Mouse (Mus musculus) limb, embryonic 15.5 days (tissue): ENCODE data around the gene Gm7544. TPM values are rescaled to one million over a fixed set of nuclear protein-coding genes. Genes with fewer than 3 reads are reported as not detected.
"Not testable (repeated sequence)": the region's sequence is repeated elsewhere in the genome, so short reads cannot be mapped to it uniquely, and the experiment has no call there.

Source experiments
- ATAC-seq: fragments of 200-750 bp; cut with Nextera tagmentation; 2 replicates; pipeline ENCODE4 v1.8.0; 2017; ENCODE audit warnings: low read depth, moderate TSS enrichment; ENCODE audit not compliant: insufficient number of reproducible peaks, low FRiP score, low TSS enrichment
- H3K27ac ChIP-seq: fragments of 300-500 bp; sonication (generic); 2 replicates; pipeline ENCODE4 v1.5.1; 2015; ENCODE audit warnings: moderate library complexity, mild to moderate bottlenecking, inconsistent platforms
- H3K27me3 ChIP-seq: fragments of 300-500 bp; sonication (generic); 2 replicates; pipeline ENCODE4 v1.6.1; 2015; ENCODE audit warnings: inconsistent platforms
- H3K36me3 ChIP-seq: fragments of 300-500 bp; sonication (generic); 2 replicates; pipeline ENCODE4 v1.6.1; 2015; ENCODE audit warnings: inconsistent platforms
- H3K4me1 ChIP-seq: fragments of 300-500 bp; sonication (generic); 2 replicates; pipeline ENCODE4 v1.6.1; 2015; ENCODE audit warnings: inconsistent platforms
- H3K4me2 ChIP-seq: fragments of 300-500 bp; sonication (generic); 2 replicates; pipeline ENCODE4 v1.6.1; 2015; ENCODE audit warnings: mild to moderate bottlenecking, inconsistent platforms
- H3K4me3 ChIP-seq: fragments of 300-500 bp; sonication (generic); 2 replicates; pipeline ENCODE4 v1.5.1; 2015; ENCODE audit warnings: mild to moderate bottlenecking, inconsistent platforms
- H3K9ac ChIP-seq: fragments of 300-500 bp; sonication (generic); 2 replicates; pipeline ENCODE4 v1.6.1; 2015; ENCODE audit warnings: inconsistent platforms
- H3K9me3 ChIP-seq: fragments of 300-500 bp; sonication (generic); 2 replicates; pipeline ENCODE4 v1.6.1; 2016; ENCODE audit warnings: inconsistent platforms
- WGBS: fragments of 180-500 bp; shearing (Covaris S2); methylation state at CpG from one replicate; pipeline ENCODE4 v1.1.7; 2015; 5-methylcytosine and 5-hydroxymethylcytosine counted together
- polyA plus RNA-seq: library from polyadenylated mRNA; unstranded; fragments of >200 nt; fragmentation: Nextera tagmentation; extraction: Ambion mirVana; gene quantifications from 2 replicates; pipeline ENCODE4 v1.2.1, GENCODE M21; 2015

Gene Gm7544
- polyA plus RNA-seq, 1 experiment from 2014 or later, result not detected

DNA sequence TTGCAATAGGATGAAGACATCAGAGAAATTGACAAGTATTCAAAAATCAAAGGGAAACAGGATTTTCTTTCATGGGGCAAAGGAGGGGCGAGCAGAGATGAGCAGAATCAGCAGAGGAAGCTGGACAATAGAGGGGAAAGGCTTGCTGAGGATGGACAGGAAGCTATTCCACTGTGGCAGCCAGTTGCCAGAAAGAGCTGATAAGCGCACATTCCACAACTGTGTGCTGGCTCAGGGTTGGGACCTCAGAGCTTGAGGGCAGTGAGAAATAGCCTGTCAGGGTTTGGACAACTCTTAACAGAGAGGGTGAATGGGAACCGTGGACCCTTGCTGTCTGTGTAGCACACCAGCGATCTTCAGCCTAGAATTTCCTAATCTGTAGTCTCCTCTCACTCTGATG lies 16.2 kb upstream of the Gm7544 start:
- Histone ChIP-seq H3K4me2 (no peak overlapping the region), H3K27me3 (no peaks in the 10 kb centered on the region), H3K4me3 (no peak overlapping the region), H3K4me1 (no peaks in the 10 kb centered on the region), H3K36me3 (no peaks in the 10 kb centered on the region), H3K9ac (no peak overlapping the region), H3K9me3 (no peaks in the 10 kb centered on the region), H3K27ac (no peak overlapping the region)
- WGBS, result 61% methylated on average over 4 of the region's 4 CpGs
- ATAC-seq, result no peak

DNA sequence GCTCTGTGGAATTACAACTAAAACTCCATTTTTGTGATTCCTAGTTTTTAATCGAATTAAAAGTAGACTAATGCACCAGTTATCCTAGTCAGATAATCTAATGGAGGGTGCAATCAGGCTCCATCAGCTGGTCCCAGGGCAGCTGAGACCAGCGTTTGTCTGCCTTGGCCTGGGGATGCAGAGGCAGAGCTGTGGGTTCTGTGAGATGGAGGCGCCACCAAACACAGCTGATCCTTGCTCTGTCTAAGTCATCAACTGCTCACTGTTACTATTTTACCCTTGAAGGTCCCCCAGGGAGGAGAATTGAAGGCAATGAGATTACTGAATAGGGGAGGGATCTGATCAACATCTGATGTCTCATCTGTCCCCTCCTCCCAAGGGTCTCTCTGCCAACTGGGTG lies 10.6 kb upstream of the Gm7544 start:
- Histone ChIP-seq H3K27me3 (no peaks in the 10 kb centered on the region), H3K27ac (no peak overlapping the region), H3K9me3 (no peaks in the 10 kb centered on the region), H3K4me1 (no peaks in the 10 kb centered on the region), H3K4me3 (no peak overlapping the region), H3K4me2 (no peak overlapping the region), H3K9ac (no peak overlapping the region), H3K36me3 (no peaks in the 10 kb centered on the region)
- no peak for ATAC-seq
- 74% methylated on average over 3 of the region's 3 CpGs for WGBS

DNA sequence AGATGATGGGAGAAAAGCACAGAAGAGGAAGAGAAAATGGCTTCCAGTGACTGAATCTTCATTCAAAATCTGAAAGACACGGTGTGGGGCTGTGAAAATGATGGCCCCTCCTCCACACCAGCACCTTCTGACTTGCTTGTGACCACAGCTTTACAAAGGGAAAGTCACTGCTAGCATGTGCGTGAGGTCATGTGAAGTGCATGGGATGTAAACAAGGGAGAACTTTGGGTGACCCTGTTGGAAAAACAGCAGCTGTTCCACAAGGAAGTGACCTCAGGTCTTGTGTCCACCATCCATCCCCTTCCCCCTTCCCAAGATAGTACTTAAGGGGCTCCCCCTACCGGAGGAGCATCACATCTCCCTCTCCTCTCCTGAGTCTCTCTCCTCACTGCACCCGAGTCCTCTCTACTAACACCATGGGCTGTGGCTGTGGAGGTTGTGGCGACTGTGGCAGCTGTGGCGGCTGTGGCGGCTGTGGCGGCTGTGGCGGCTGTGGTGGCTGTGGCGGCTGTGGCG lies 4.1 kb upstream of the Gm7544 start, which contains the start of gene Gm47955:
Gene Gm47955, plus strand, starts transcription at position 417 of the 516 bp plus-strand sequence.
- Histone ChIP-seq H3K4me2 (no peak within 1 kb of the TSS), H3K9ac (no peak within 1 kb of the TSS), H3K9me3 (no peaks in the 10 kb centered on the region), H3K4me3 (no peak within 1 kb of the TSS), H3K36me3 (no peaks in the 10 kb centered on the region), H3K4me1 (no peaks in the 10 kb centered on the region), H3K27me3 (no peaks in the 10 kb centered on the region), H3K27ac (no peak within 1 kb of the TSS)
- WGBS, result 91% methylated on average over 11 of the region's 11 CpGs
- ATAC-seq, result no peak

DNA sequence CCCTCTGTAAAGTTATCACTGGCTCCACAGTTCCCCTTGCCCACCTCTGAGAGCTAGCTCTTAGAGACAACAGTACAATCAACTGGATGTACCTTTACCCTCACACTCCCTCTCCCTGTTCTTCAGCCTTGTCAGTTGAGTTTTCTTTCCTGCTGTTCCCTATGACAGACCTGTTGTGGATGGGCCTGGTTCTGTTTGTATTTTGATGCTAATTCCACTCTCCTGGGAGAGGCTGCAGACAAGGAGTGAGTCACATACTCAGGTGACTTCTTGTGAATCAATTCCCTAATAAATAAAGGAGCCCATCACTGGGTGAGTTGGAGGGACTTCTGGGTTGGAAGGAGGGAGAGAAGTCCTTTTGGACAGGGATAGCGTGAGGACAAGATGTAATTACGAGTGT lies 7.2 kb downstream of the Gm7544 start:
- H3K36me3 ChIP-seq, result no peaks in the 10 kb centered on the region
- no peaks in the 10 kb centered on the region for H3K4me1 ChIP-seq
- no peak overlapping the region for H3K4me2 ChIP-seq
- H3K9me3 ChIP-seq, result no peaks in the 10 kb centered on the region
- no peaks in the 10 kb centered on the region for H3K27me3 ChIP-seq
- H3K9ac ChIP-seq, result no peak overlapping the region
- H3K4me3 ChIP-seq, result no peak overlapping the region
- H3K27ac ChIP-seq, result no peak overlapping the region
- 80% methylated on average over 2 of the region's 2 CpGs for WGBS
- no peak for ATAC-seq

DNA sequence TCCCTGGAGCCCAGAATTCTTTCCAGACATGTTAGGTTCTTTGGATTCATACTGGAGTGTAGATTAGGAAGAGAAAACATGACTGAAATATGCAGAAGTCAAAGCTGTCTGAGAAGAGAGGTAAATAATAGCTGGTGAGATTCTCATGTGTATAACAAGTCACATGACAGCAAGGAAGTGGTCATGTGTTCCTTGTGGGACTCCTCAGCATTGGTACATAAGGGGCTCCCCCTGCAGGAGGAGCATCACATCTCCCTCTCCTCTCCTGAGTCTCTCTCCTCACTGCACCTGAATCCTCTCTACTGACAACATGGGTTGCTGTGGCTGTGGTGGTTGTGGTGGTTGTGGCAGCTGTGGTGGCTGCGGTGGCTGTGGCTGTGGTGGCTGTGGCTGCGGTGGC lies 9.8 kb downstream of the Gm7544 start:
- H3K36me3 ChIP-seq, H3K4me2 ChIP-seq, H3K27me3 ChIP-seq, H3K9ac ChIP-seq, H3K4me3 ChIP-seq, H3K9me3 ChIP-seq, H3K4me1 ChIP-seq, H3K27ac ChIP-seq, ATAC-seq: not testable (repeated sequence)
- 92% methylated on average over 2 of the region's 2 CpGs for WGBS

DNA sequence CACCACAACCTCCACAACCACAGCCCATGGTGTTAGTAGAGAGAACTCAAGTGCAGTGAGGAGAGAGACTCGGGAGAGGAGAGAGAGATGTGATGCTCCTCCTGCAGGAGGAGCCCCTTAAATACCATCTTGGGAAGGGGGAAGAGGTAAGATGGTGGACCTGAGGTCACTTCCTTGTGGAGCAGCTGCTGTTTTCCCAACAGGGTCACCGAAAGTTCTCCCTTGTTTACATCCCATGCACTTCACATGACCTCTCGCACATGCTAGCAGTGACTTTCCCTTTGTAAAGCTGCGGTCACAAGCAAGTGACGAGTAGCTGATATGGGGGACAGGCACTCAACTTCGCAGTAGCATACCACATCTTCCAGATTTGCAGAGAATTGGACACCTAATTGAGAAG lies 12.5 kb downstream of the Gm7544 start, which contains the start of gene A030003K21Rik:
Gene A030003K21Rik, minus strand, starts transcription at position 94 of the 400 bp plus-strand sequence.
- ATAC-seq, H3K27ac ChIP-seq, H3K27me3 ChIP-seq, H3K9ac ChIP-seq, H3K36me3 ChIP-seq, H3K4me2 ChIP-seq, H3K4me1 ChIP-seq, H3K4me3 ChIP-seq, H3K9me3 ChIP-seq: not testable (repeated sequence)
- WGBS, result no CpG with 5 or more reads among the region's 6 CpGs

DNA sequence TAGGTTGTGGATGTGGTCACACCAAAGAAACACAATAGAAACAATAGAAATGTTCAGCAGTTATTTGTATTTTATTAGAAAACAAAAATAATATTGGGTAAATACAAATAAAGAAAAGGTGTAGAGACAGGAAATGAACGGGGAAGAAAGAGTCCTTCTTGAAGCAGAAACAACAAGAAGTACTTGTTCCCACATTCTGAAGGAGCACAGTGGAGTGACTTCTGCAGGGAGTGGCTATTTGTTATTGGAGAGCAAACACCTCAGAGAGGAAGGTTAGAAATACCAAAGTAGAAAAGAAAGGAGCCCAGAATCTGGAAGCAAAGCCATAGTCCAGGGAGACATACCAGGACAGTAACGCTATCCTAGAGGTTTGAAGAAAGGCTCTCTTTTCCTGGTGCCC lies 13.3 kb downstream of the Gm7544 start:
- H3K36me3 ChIP-seq, H3K9me3 ChIP-seq, H3K27me3 ChIP-seq, H3K4me1 ChIP-seq, ATAC-seq, H3K9ac ChIP-seq, H3K4me3 ChIP-seq, H3K4me2 ChIP-seq, H3K27ac ChIP-seq: not testable (repeated sequence)
- 94% methylated on average over 2 of the region's 2 CpGs for WGBS

DNA sequence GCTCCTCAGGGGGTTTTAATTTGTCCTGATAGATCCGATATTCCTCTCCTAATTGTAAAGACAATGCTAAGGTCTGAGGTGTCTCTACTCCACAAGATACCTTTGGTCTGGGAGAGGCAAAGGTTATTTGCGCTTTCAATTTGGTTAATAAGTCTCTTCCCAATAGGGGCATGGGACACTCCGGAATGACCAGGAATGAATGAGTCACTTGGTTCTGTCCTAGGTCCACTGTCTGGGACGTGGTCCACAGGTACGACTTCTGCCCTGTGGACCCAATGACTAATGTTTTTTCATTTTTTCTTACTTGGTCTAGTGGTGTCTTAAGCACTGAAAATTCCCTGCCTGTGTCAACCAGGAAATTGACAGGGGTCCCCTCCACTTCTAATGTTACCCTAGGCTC lies 17.1 kb downstream of the Gm7544 start:
- no peak overlapping the region for H3K4me3 ChIP-seq
- H3K36me3 ChIP-seq, result no peaks in the 10 kb centered on the region
- no peak overlapping the region for H3K4me2 ChIP-seq
- no peaks in the 10 kb centered on the region for H3K9me3 ChIP-seq
- no peak overlapping the region for H3K27ac ChIP-seq
- no peak overlapping the region for H3K9ac ChIP-seq
- H3K27me3 ChIP-seq, result no peaks in the 10 kb centered on the region
- no peaks in the 10 kb centered on the region for H3K4me1 ChIP-seq
- no peak for ATAC-seq
- WGBS, result 92% methylated on average over 5 of the region's 5 CpGs

DNA sequence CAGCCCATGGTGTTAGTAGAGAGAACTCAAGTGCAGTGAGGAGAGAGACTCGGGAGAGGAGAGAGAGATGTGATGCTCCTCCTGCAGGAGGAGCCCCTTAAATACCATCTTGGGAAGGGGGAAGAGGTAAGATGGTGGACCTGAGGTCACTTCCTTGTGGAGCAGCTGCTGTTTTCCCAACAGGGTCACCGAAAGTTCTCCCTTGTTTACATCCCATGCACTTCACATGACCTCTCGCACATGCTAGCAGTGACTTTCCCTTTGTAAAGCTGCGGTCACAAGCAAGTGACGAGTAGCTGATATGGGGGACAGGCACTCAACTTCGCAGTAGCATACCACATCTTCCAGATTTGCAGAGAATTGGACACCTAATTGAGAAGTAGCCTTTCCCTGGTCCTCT lies 24.5 kb downstream of the Gm7544 start, which contains the start of gene Gm6217:
Gene Gm6217, minus strand, starts transcription at position 74 of the 400 bp plus-strand sequence.
- ATAC-seq, H3K9ac ChIP-seq, H3K4me3 ChIP-seq, H3K27ac ChIP-seq, H3K9me3 ChIP-seq, H3K4me2 ChIP-seq, H3K4me1 ChIP-seq, H3K27me3 ChIP-seq, H3K36me3 ChIP-seq: not testable (repeated sequence)
- no CpG with 5 or more reads among the region's 6 CpGs for WGBS

DNA sequence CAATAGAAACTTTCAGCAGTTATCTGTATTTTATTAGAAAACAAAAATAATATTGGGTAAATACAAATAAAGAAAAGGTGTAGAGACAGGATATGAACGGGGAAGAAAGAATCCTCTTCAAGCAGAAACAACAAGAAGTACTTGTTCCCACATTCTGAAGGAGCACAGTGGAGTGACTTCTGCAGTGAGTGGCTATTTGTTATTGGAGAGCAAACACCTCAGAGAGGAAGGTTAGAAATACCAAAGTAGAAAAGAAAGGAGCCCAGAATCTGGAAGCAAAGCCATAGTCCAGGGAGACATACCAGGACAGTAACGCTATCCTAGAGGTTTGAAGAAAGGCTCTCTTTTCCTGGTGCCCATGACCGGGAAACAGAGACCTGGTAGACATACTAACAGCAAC lies 25.3 kb downstream of the Gm7544 start:
- not testable (repeated sequence) for H3K9ac ChIP-seq, H3K9me3 ChIP-seq, H3K36me3 ChIP-seq, H3K4me2 ChIP-seq, H3K27me3 ChIP-seq, ATAC-seq, H3K27ac ChIP-seq, H3K4me1 ChIP-seq, H3K4me3 ChIP-seq
- 80% methylated on average over 1 of the region's 3 CpGs for WGBS

DNA sequence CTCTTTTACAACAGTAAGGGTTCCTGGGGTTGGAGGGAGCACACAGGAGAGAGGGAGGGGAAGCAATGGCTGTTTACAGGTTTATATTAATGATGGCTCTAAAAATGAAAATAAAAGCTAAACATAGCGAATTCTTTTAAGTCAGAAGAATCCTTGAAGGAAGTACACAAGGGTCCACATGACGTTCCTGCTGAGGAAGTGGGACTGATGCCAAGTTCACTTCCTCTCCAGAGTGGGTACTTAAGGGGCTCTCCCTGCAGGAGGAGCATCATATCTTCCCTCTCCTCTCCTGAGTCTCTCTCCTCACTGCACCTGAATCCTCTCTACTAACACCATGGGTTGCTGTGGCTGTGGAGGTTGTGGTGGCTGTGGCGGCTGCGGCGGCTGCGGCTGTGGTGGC lies 31.2 kb downstream of the Gm7544 start, which contains the start of gene A030014E15Rik:
Gene A030014E15Rik, plus strand, starts transcription at position 268 of the 400 bp plus-strand sequence.
- Histone ChIP-seq H3K27me3 (no peaks in the 10 kb centered on the region), H3K9ac (no peak within 1 kb of the TSS), H3K27ac (no peak within 1 kb of the TSS), H3K4me2 (no peak within 1 kb of the TSS), H3K36me3 (no peaks in the 10 kb centered on the region), H3K9me3 (no peaks in the 10 kb centered on the region), H3K4me1 (no peaks in the 10 kb centered on the region), H3K4me3 (no peak within 1 kb of the TSS)
- ATAC-seq, result no peak
- whole genome bisulfite sequencing, result 77% methylated on average over 6 of the region's 6 CpGs

DNA sequence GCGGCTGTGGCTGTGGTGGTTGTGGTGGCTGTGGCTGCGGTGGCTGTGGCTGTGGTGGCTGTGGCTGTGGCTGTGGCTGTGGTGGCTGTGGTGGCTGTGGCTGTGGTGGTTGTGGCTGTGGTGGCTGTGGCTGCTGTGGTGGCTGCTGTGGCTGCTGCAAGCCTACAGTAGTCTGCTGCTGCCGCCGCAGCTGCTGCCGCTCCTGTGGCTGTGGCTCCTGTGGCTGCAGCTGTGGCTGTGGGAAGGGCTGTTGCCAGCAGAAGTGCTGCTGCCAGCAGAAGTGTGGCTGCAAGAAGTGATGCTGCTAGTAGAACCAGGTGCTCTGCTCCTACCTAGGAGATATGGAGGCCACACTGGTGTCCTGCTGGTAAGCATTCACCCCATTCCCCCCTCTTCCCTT lies 42.4 kb downstream of the Gm7544 start:
- WGBS, result 91% methylated on average over 5 of the region's 5 CpGs
- not testable (repeated sequence) for H3K4me1 ChIP-seq, H3K27me3 ChIP-seq, H3K4me2 ChIP-seq, H3K27ac ChIP-seq, H3K9ac ChIP-seq, H3K4me3 ChIP-seq, H3K36me3 ChIP-seq, ATAC-seq, H3K9me3 ChIP-seq

DNA sequence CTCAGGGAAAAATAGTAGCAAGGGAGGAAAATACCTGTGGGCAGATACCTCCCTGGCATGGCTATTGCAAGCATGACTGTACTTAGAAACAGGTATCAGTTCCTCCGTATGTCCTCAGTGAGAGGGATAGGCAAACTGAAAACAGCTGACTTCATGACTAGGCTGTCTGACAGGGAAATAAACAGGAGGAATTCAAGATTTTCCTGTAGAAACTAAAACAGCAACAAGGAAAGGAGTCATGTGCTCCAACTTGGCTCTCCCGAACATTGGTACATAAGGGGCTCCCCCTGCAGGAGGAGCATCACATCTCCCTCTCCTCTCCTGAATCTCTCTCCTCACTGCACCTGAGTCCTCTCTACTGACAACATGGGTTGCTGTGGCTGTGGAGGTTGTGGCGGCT lies 42.8 kb downstream of the Gm7544 start, which contains the start of gene A030005L19Rik:
Gene A030005L19Rik, plus strand, starts transcription at position 301 of the 400 bp plus-strand sequence.
- H3K4me2 ChIP-seq, result no peak within 1 kb of the TSS
- H3K9me3 ChIP-seq, result no peaks in the 10 kb centered on the region
- H3K9ac ChIP-seq, result no peak within 1 kb of the TSS
- ATAC-seq, result no peak
- no peaks in the 10 kb centered on the region for H3K4me1 ChIP-seq
- WGBS, result 81% methylated on average over 3 of the region's 3 CpGs
- no peaks in the 10 kb centered on the region for H3K27me3 ChIP-seq
- H3K36me3 ChIP-seq, result peaks cover 3% of the 10 kb centered on the region; the same call in 1 of the 2 replicates
- no peak within 1 kb of the TSS for H3K27ac ChIP-seq
- H3K4me3 ChIP-seq, result no peak within 1 kb of the TSS
